Mouse (Mus musculus) spleen, postnatal 4 days (tissue): Measurements from ENCODE around the gene Pla2g10.
"Not testable (repeated sequence)": the region's sequence is repeated elsewhere in the genome, so short reads cannot be mapped to it uniquely, and the experiment has no call there.

ENCODE experiments used
- DNase-seq, 2 experiments: peaks; one replicate each; pipeline ENCODE4 v3.0.0; 2022; ENCODE audit warnings: low spot score in 2 of 2

Gene Pla2g10

GRCm38 (mm10) chr16:13730285-13731255, at the start of gene Pla2g10:
Gene Pla2g10, minus strand, starts transcription at chr16:13730983.
- no peak for DNase-seq

DNA sequence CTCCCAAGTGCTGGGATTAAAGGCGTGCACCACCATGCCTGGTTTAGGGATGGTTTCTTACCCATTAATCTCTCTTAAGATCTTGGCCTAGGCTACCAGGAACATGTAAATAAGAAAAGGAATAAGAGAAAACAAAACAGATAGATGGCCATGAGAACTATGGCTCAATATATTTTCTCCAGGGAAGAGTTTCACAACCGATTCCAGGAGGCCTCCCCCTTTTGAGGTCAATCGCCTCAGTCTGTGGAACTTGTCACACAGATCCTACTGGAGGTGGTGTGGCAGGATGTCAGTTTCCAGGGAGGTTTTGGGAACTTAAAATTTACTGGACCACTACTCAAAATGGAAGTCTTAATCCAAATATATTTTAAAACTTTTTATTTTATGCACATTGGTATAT, 43.9 kb upstream of the Pla2g10 start:
- not testable (repeated sequence) for DNase-seq

DNA sequence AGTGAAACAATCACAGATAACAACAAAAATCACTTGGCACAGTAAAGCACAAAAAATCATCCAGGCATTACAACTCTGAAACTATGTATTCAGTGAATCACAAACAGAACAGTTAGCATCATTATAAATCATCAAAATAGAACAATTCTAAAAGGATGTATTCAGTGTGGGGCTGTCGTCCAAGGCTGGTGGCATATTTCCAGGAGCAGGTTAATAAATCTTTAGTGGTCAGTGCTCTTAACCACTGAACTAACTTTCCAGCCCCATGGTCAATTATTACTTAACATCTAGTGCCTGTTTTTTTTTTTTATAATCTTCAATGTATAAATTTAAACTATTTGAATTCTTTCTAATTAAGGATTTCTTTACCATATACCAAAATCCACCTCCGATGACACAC, 43.2 kb upstream of the Pla2g10 start:
- not testable (repeated sequence) for DNase-seq

DNA sequence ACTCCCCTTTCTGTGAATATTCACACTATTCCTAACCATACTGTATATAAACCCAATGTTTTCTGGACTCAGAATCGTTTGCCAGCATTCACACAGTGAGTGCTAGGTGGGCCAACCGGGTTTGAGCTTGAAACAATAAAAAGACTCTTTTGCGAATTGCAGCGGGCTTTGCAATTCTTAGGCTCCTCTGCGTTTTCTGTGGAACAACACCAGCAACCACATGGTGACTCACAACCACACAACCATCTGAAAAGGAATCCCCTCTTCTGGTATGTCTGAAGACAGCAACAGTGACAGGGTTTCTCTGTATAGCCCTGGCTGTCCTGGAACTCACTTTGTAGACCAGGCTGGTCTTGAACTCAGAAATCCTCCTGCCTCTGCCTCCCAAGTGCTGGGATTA, 41.3 kb upstream of the Pla2g10 start:
- DNase-seq = not testable (repeated sequence)

DNA sequence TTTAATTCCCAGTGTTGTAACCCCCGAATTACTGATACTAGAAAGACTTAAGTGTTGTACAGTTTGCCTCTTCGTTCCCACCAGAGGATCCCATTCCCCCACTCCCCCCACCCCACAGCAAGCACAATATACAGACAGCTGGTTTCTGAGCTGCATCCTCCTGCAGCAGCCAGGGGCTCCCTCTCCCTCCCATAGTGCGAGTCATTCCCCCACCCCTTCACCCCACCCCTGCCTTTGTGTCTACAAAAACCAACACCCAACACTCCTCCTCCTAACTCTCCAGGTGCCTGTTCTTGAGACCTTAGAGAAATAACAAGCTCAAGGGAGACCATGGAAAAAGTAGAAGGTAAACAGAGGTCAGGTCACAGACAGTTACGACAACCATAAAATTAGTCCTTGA, 40.8 kb upstream of the Pla2g10 start:
- DNase-seq = not testable (repeated sequence)

- DNase-seq = no peak
These were observed 35.6 kb upstream of the Pla2g10 start for GRCm38 (mm10) chr16:13766367-13766766.

DNA sequence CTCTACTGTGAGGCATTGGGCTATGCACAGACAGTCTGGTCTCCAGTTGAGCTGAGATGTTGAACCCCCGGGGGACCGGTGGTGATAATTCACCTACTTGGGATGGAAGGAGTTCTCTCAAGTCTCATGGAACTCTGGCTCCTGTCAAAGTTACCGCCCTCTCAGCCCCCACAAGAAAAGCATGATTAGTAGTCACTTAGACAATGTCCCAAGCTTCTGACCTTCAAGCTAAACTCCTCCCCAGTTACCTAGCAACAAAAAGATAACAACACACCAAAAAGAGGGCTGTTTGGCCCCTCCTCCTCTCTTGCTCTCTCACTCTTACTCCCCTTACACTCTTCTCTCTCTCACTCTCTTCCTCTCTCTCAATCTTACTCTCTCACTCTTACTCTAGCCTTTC, 33.7 kb upstream of the Pla2g10 start:
- no peak for DNase-seq

- not testable (repeated sequence) for DNase-seq
These were observed 32.0 kb upstream of the Pla2g10 start for GRCm38 (mm10) chr16:13762807-13763206.

DNA sequence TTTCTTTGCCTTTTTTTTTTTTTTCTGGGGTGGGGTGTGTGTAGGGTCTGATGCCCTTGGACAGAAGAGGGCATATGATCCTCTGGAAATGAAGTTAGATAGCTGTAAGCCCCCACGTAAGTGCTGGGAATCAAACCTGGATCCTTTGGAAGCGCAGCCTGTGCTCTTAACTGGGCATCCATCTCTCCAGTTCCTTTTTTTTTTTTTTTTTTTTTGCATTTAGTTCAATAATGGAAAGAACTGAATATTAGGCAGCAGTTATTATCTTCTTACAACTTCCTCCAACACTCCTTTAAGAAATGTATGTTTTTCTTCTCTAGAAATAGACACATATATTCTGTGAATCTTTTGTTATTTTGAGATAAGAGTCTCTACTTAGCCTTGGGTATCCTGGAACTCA, 27.0 kb upstream of the Pla2g10 start:
- no peak for DNase-seq

- peak; percentile 86 to 91 for DNase-seq
These were observed 23.8 kb upstream of the Pla2g10 start for GRCm38 (mm10) chr16:13754400-13755190.

DNA sequence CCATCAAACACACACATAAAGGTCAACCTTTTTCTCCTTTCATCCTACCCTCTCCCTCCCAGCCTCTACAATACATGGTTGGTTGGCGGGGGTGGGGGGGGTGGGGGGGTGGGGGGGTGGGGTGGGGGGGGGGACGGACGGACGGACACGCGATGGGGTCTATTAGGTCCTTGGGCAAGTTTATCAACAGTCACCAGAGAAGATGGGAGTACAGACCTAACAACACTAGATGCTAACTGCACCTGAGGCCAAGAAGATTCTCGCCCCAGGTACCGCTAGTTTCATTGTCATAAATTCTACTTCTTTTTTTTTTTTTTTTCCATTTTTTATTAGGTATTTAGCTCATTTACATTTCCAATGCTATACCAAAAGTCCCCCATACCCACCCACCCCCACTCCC, 23.2 kb upstream of the Pla2g10 start:
- no peak for DNase-seq

GRCm38 (mm10) chr16:13750626-13751025, 19.8 kb upstream of the Pla2g10 start:
- DNase-seq = no peak

- no peak for DNase-seq
These were observed 19.2 kb upstream of the Pla2g10 start for GRCm38 (mm10) chr16:13749981-13750380.

GRCm38 (mm10) chr16:13749306-13749705, 18.5 kb upstream of the Pla2g10 start:
- no peak for DNase-seq

GRCm38 (mm10) chr16:13748813-13749212, 18.0 kb upstream of the Pla2g10 start:
- DNase-seq = not testable (repeated sequence)

DNA sequence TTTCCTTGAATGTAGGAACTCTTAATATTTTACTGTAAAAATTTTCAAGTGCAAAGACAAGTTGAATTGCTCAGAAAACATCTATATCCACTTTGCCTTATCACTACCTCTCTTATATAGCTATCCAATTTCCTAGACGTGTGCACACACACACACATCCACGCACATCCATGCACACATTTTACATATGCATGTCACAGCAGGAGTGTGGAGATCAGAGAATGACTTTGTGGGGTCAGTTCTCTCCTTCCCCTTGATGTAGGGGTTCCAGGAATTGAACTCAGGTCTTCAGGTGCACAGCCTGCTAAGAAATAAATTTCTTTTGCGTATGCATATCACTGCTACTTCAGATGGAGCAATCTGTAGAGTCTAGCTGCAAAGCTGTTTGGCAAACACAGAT, 17.3 kb upstream of the Pla2g10 start:
- DNase-seq = no peak

- DNase-seq = no peak
These were observed 16.9 kb upstream of the Pla2g10 start for GRCm38 (mm10) chr16:13747708-13748107.

DNA sequence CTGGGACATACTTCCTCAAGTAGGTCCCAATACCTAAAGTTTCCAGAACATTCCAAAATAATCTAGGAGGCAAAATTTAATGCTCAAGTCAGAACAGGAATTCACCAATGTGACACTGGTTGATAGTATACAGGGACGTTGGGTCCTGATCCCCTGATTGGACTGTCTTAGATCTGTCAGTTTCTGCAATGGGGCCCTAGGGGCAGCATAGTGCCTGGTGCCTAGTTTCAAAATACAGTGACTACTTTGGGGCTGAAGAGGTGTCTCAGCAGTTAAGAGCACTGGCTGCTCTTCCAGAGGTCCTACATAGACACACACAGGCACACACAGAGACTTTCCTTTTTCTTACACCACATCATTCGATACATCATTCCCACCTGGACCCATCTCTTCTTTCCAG, 10.1 kb upstream of the Pla2g10 start:
- no peak for DNase-seq

DNA sequence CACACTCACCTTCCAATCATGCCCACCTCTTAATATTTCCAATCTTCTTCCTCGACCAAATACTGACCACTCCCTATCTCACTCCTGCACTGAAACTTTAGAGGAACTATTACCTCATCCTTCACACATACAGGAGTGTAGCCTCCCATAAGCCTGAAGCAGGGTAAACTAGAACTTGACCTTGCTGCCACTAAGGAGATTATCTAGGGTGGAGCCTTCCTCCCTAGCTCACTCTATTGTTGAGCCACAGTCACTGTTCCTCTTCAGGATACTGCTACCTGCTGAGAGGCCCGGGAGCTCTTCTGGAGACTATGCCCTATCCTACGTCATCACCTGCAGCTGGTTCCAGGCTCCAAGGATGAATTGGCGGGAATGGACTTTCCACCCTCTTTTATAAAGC, 8.3 kb upstream of the Pla2g10 start:
- DNase-seq = not testable (repeated sequence)

DNA sequence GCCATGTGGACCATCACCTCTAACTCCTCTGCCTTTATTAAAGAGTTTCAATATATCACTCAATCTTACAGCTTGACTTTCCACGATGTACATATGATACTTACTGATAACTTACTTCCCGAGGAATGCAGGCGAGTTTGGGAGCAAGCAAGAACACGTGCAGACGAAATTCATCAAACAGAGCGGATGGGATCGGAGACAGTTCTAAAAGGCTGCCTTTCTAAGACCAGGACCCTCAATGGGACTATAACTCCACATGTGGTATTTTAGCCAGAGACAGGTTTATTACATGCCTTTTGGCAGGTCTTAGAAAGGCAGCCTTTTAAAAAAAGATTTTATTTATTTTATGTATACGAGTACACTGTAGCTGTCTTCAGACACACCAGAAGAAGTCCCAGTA, 5.2 kb upstream of the Pla2g10 start:
- no peak for DNase-seq

- DNase-seq = peak; percentile 58 to 82
These were observed 2.8 kb upstream of the Pla2g10 start for GRCm38 (mm10) chr16:13733518-13734137.

- no peak for DNase-seq
These were observed 2.0 kb upstream of the Pla2g10 start for GRCm38 (mm10) chr16:13732786-13733185.
